Mouse (Mus musculus) E14TG2a.4 (cell line): ENCODE data around the gene Ado.

Experiments used
- H3K27me3 ChIP-seq: 2 replicates; pipeline ENCODE4 v1.6.1; 2014; ENCODE audit warnings: low read length, control low read depth; ENCODE audit not compliant: insufficient read depth
- H3K36me3 ChIP-seq: 2 replicates; pipeline ENCODE4 v1.6.1; 2014; ENCODE audit warnings: low read length, control low read depth; ENCODE audit not compliant: insufficient read depth
- H3K4me1 ChIP-seq: replicated peaks from 2 replicates; pipeline ENCODE4 v1.6.1; 2014; ENCODE audit warnings: low read depth, low read length, control low read depth
- H3K4me3 ChIP-seq: replicated peaks from 2 replicates; pipeline ENCODE4 v1.5.1; 2014; ENCODE audit warnings: mild to moderate bottlenecking, low read length
- H3K9me3 ChIP-seq: 2 replicates; pipeline ENCODE4 v1.6.1; 2014; ENCODE audit warnings: low read length, control low read depth
- CTCF ChIP-seq: conservative IDR thresholded peaks from 2 replicates; pipeline ENCODE4 v1.5.1; 2014; ENCODE audit warnings: low read length
- NANOG ChIP-seq: IDR thresholded peaks from 2 replicates; pipeline ENCODE4 v1.6.1; 2014; ENCODE audit warnings: borderline replicate concordance, low read length, mixed read lengths
- POU5F1 ChIP-seq: IDR thresholded peaks from 2 replicates; pipeline ENCODE4 v1.6.1; 2014; ENCODE audit warnings: low read length, borderline replicate concordance

Ado gene

GRCm38 (mm10) chr10:67497144-67497892 is 51.4 kb downstream of the Ado start:
- Histone ChIP-seq H3K4me3 (no peak overlapping the region), H3K36me3 (no peaks in the 10 kb centered on the region), H3K4me1 (no peaks in the 10 kb centered on the region), H3K27me3 (no peaks in the 10 kb centered on the region), H3K9me3 (no peaks in the 10 kb centered on the region)
- TF ChIP-seq NANOG, result no peak
- TF ChIP-seq CTCF, result no peak
- no peak for TF ChIP-seq POU5F1
